Mouse (Mus musculus): ENCODE results near the gene Osbpl3. TPM values are rescaled to one million over a fixed set of nuclear protein-coding genes. Genes with fewer than 3 reads are reported as not detected.

Gene Osbpl3
- polyA plus RNA-seq, 1 experiment from 2014 or later: 12.5 TPM

GRCm38 (mm10) chr6:50395641-50396312 is 60.2 kb downstream of the Osbpl3 start:
- no peak for ATAC-seq
- Histone ChIP-seq H3K27me3 (replicated peaks; ENCODE audit: control insufficient read depth, insufficient read depth, low read length) (no peaks in the 10 kb centered on the region), H3K4me3 (ENCODE audit: low read depth, low read length) (no peak overlapping the region), H3K9me3 (ENCODE audit: control insufficient read depth) (no peaks in the 10 kb centered on the region), H3K4me2 (replicated peaks; ENCODE audit: low read depth) (no peak overlapping the region), H3K4me1 (replicated peaks; ENCODE audit: control insufficient read depth, insufficient read depth, low read length) (0 out of 2 replicates have a peak, but pooled peaks cover 5% of the 10 kb centered on the region), H3K27ac (ENCODE audit: low read depth, low read length) (no peak overlapping the region), H3K36me3 (ENCODE audit: control insufficient read depth, insufficient read depth) (no peaks in the 10 kb centered on the region), H3K9ac (ENCODE audit: low read depth, low read length) (no peak overlapping the region)
- 74% methylated on average over 7 of the region's 7 CpGs for whole genome bisulfite sequencing
- no peak for TF ChIP-seq CTCF (IDR thresholded peaks at IDR 0.05; ENCODE audit: low read depth)

GRCm38 (mm10) chr6:50394432-50394831 is 61.6 kb downstream of the Osbpl3 start:
- H3K4me3 ChIP-seq (ENCODE audit: low read depth, low read length): no peak overlapping the region
- whole genome bisulfite sequencing: 73% methylated on average over 3 of the region's 3 CpGs
- H3K4me1 ChIP-seq (replicated peaks; ENCODE audit: control insufficient read depth, insufficient read depth, low read length): 0 out of 2 replicates have a peak, but pooled peaks cover 5% of the 10 kb centered on the region
- H3K27me3 ChIP-seq (replicated peaks; ENCODE audit: control insufficient read depth, insufficient read depth, low read length): no peaks in the 10 kb centered on the region
- TF ChIP-seq CTCF (IDR thresholded peaks at IDR 0.05; ENCODE audit: low read depth): no peak
- no peaks in the 10 kb centered on the region for H3K9me3 ChIP-seq (ENCODE audit: control insufficient read depth)
- no peak for ATAC-seq
- no peak overlapping the region for H3K27ac ChIP-seq (ENCODE audit: low read depth, low read length)
- no peak overlapping the region for H3K9ac ChIP-seq (ENCODE audit: low read depth, low read length)
- H3K4me2 ChIP-seq (replicated peaks; ENCODE audit: low read depth): no peak overlapping the region
- no peaks in the 10 kb centered on the region for H3K36me3 ChIP-seq (ENCODE audit: control insufficient read depth, insufficient read depth)

- no peak for ATAC-seq
- Histone ChIP-seq H3K9me3 (ENCODE audit: control insufficient read depth) (no peaks in the 10 kb centered on the region), H3K4me3 (ENCODE audit: low read depth, low read length) (no peak overlapping the region), H3K27ac (ENCODE audit: low read depth, low read length) (no peak overlapping the region), H3K4me2 (replicated peaks; ENCODE audit: low read depth) (no peak overlapping the region), H3K27me3 (replicated peaks; ENCODE audit: control insufficient read depth, insufficient read depth, low read length) (no peaks in the 10 kb centered on the region), H3K4me1 (replicated peaks; ENCODE audit: control insufficient read depth, insufficient read depth, low read length) (0 out of 2 replicates have a peak, but pooled peaks cover 5% of the 10 kb centered on the region), H3K9ac (ENCODE audit: low read depth, low read length) (no peak overlapping the region), H3K36me3 (ENCODE audit: control insufficient read depth, insufficient read depth) (no peaks in the 10 kb centered on the region)
- WGBS: 88% methylated on average over 8 of the region's 8 CpGs
- TF ChIP-seq CTCF (IDR thresholded peaks at IDR 0.05; ENCODE audit: low read depth): no peak
These were observed 62.0 kb downstream of the Osbpl3 start for GRCm38 (mm10) chr6:50393960-50394359.

- no peak for ATAC-seq
- 80% methylated on average over 3 of the region's 3 CpGs for WGBS
- Histone ChIP-seq H3K27me3 (replicated peaks; ENCODE audit: control insufficient read depth, insufficient read depth, low read length) (no peaks in the 10 kb centered on the region), H3K9me3 (ENCODE audit: control insufficient read depth) (no peaks in the 10 kb centered on the region), H3K9ac (ENCODE audit: low read depth, low read length) (no peak overlapping the region), H3K36me3 (ENCODE audit: control insufficient read depth, insufficient read depth) (no peaks in the 10 kb centered on the region), H3K4me3 (ENCODE audit: low read depth, low read length) (no peak overlapping the region), H3K4me2 (replicated peaks; ENCODE audit: low read depth) (no peak overlapping the region), H3K4me1 (replicated peaks; ENCODE audit: control insufficient read depth, insufficient read depth, low read length) (0 out of 2 replicates have a peak, but pooled peaks cover 5% of the 10 kb centered on the region), H3K27ac (ENCODE audit: low read depth, low read length) (no peak overlapping the region; the same call in 1 of the 2 replicates)
- no peak for TF ChIP-seq CTCF (IDR thresholded peaks at IDR 0.05; ENCODE audit: low read depth)
These were observed 64.0 kb downstream of the Osbpl3 start for GRCm38 (mm10) chr6:50391951-50392350.

GRCm38 (mm10) chr6:50390313-50390712 is 65.7 kb downstream of the Osbpl3 start:
- Histone ChIP-seq H3K4me3 (ENCODE audit: low read depth, low read length) (no peak overlapping the region), H3K9ac (ENCODE audit: low read depth, low read length) (no peak overlapping the region), H3K27ac (ENCODE audit: low read depth, low read length) (peak overlapping the region; percentile 79), H3K36me3 (ENCODE audit: control insufficient read depth, insufficient read depth) (no peaks in the 10 kb centered on the region), H3K4me2 (replicated peaks; ENCODE audit: low read depth) (no peak overlapping the region), H3K4me1 (replicated peaks; ENCODE audit: control insufficient read depth, insufficient read depth, low read length) (0 out of 2 replicates have a peak, but pooled peaks cover 3% of the 10 kb centered on the region), H3K9me3 (ENCODE audit: control insufficient read depth) (no peaks in the 10 kb centered on the region), H3K27me3 (replicated peaks; ENCODE audit: control insufficient read depth, insufficient read depth, low read length) (no peaks in the 10 kb centered on the region)
- TF ChIP-seq CTCF (IDR thresholded peaks at IDR 0.05; ENCODE audit: low read depth): no peak
- ATAC-seq: peak; percentile 96
- WGBS: 28% methylated on average over 5 of the region's 5 CpGs

GRCm38 (mm10) chr6:50387629-50388028 is 68.4 kb downstream of the Osbpl3 start:
- H3K27me3 ChIP-seq (replicated peaks; ENCODE audit: control insufficient read depth, insufficient read depth, low read length): no peaks in the 10 kb centered on the region
- H3K9me3 ChIP-seq (ENCODE audit: control insufficient read depth): no peaks in the 10 kb centered on the region
- no peak overlapping the region for H3K4me2 ChIP-seq (replicated peaks; ENCODE audit: low read depth)
- 61% methylated on average over 5 of the region's 5 CpGs for WGBS
- no peak overlapping the region for H3K9ac ChIP-seq (ENCODE audit: low read depth, low read length)
- TF ChIP-seq CTCF (IDR thresholded peaks at IDR 0.05; ENCODE audit: low read depth): no peak
- no peaks in the 10 kb centered on the region for H3K36me3 ChIP-seq (ENCODE audit: control insufficient read depth, insufficient read depth)
- 0 out of 2 replicates have a peak, but pooled peaks cover 3% of the 10 kb centered on the region for H3K4me1 ChIP-seq (replicated peaks; ENCODE audit: control insufficient read depth, insufficient read depth, low read length)
- no peak overlapping the region for H3K27ac ChIP-seq (ENCODE audit: low read depth, low read length)
- H3K4me3 ChIP-seq (ENCODE audit: low read depth, low read length): no peak overlapping the region
- ATAC-seq: no peak
